Mouse (Mus musculus) myocyte (in vitro differentiated cells): ENCODE data around the gene Znrf2.

Experiments used
- CEBPB ChIP-seq: IDR thresholded peaks from 2 replicates; pipeline ENCODE4 v1.6.1; 2011; ENCODE audit warnings: mild to moderate bottlenecking, moderate library complexity; ENCODE audit not compliant: poor library complexity, insufficient read depth, severe bottlenecking
- MAX ChIP-seq: IDR thresholded peaks from one replicate; pipeline ENCODE4 v1.6.1; 2011; ENCODE audit warnings: low read depth, mild to moderate bottlenecking, control low read depth
- MYOD1 ChIP-seq, 3 experiments: IDR thresholded peaks; one replicate each; pipeline ENCODE4 v1.6.1; 2011; ENCODE audit warnings: control low read depth in 2 of 3, low read depth in 2 of 3, mild to moderate bottlenecking in 2 of 3, moderate library complexity in 1 of 3; ENCODE audit not compliant: insufficient read length in 2 of 3, control insufficient read depth in 1 of 3
- MYOG ChIP-seq, 3 experiments: IDR thresholded peaks; one replicate each; pipeline ENCODE4 v1.6.1; 2011; ENCODE audit warnings: control low read depth in 2 of 3, low read depth in 2 of 3, mild to moderate bottlenecking in 2 of 3; ENCODE audit not compliant: insufficient read length in 2 of 3, control insufficient read depth in 1 of 3, insufficient read depth in 1 of 3
- POLR2A ChIP-seq: IDR thresholded peaks from one replicate; pipeline ENCODE4 v1.6.1; 2011; ENCODE audit warnings: low read depth, mild to moderate bottlenecking, control low read depth, moderate library complexity; ENCODE audit not compliant: insufficient read length
- POLR2AphosphoS2 ChIP-seq: IDR thresholded peaks from one replicate; pipeline ENCODE4 v1.6.1; 2011; ENCODE audit warnings: low read depth, control low read depth; ENCODE audit not compliant: insufficient read length
- REST ChIP-seq: IDR thresholded peaks from one replicate; pipeline ENCODE4 v1.6.1; 2011; ENCODE audit warnings: mild to moderate bottlenecking, control low read depth, moderate library complexity; ENCODE audit not compliant: insufficient read depth, insufficient read length
- SRF ChIP-seq: IDR thresholded peaks from one replicate; pipeline ENCODE4 v1.6.1; 2011; ENCODE audit warnings: low read depth; ENCODE audit not compliant: control insufficient read depth, insufficient read length
- TCF12 ChIP-seq: IDR thresholded peaks from one replicate; pipeline ENCODE4 v1.6.1; 2011; ENCODE audit warnings: mild to moderate bottlenecking, control low read depth; ENCODE audit not compliant: poor library complexity, insufficient read depth, severe bottlenecking
- TCF3 ChIP-seq: IDR thresholded peaks from one replicate; pipeline ENCODE4 v1.6.1; 2011; ENCODE audit warnings: low read depth, control low read depth; ENCODE audit not compliant: insufficient read length
- USF1 ChIP-seq: IDR thresholded peaks from one replicate; pipeline ENCODE4 v1.6.1; 2011; ENCODE audit warnings: low read depth, mild to moderate bottlenecking, control low read depth, moderate library complexity

GRCm38 (mm10) chr6:54833427-54833826, 16.7 kb downstream of the Znrf2 start:
- TF ChIP-seq POLR2A (no peak), USF1 (no peak), MAX (no peak), MYOD1 (IDR thresholded peaks at IDR 0.05; ENCODE audit: control insufficient read depth in 1 of 3, insufficient read length in 2 of 3, low read depth in 2 of 3) (no peak), SRF (no peak), REST (no peak), POLR2AphosphoS2 (no peak), CEBPB (no peak), TCF3 (no peak), MYOG (IDR thresholded peaks at IDR 0.05; ENCODE audit: control insufficient read depth in 1 of 3, insufficient read depth in 1 of 3, insufficient read length in 2 of 3, low read depth in 2 of 3) (no peak), TCF12 (no peak)
